Mouse (Mus musculus) right cerebral cortex, postnatal 10 days (tissue): ENCODE measurements around the gene Adamts7.

Experiments
- DNase-seq, 2 experiments: peaks; one replicate each; pipeline ENCODE4 v3.0.0; 2021; ENCODE audit warnings: low spot score in 2 of 2

Adamts7 gene

DNA sequence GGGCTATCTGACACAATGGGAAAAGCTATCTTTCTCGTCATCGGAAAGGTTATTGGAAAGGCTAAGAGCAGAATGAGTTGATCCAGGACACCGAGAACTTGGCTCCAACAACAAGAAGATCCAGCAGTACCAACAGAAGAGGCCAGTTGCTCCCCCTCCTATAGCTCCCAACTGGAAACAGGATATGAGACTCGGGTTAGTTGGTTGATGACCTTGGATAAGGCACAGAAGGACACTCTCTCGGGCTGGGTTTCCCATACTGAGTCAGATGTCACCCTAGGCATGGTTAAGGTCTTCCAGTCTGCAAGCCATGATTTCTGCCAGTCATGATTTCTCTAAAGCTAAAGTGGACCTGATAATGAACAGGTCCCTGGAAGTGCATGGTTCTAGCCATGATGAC is 71.9 kb downstream of the Adamts7 start:
- DNase-seq: no peak

DNA sequence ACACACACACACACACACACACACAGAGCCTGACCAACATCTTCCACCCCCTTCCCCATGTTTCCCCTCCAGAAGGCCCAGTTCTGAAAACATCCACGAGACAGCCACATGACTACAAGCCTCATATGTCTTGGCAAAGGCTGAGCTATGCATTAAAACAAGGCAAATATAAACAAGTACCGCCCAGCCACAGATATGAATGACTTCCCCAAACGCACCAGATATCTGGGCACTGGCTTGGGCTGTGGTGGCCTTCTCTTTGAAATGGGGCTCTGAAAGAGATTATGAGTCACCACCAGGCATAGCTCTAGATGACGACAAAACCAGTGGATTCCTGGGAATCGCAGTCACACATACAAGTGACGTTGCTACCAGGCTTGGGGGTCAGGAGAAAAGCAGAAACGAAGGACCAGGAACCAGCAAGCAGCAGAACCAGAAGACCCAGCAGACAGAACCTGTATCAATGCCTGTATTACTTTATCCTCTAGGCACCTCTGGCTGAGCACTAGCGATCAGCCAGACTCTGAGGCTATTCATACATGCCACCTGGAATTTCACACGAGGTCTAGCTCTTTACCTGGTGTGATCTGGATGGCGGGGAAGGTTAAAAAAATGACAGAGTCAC is 72.5 kb downstream of the Adamts7 start:
- no peak for DNase-seq

DNA sequence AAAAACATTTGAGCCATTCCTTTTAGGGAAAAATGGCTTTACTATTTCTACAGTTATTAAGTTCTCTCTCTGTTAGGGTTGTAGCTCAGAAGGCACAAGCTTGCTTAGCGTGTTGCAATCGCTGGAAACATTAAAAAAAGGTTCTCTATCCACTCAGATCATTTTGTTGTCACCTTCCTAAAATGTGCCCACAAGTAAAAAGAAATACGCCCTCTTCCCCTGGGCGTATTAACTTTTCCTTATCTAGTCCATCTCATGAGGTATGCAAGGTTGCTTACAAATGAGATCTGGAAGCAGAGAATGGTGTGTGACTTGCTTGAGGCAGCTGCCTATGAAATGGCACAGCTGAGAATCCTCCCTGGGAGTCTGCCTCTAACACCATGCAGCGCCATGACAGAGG is 73.9 kb downstream of the Adamts7 start:
- DNase-seq: no peak

DNA sequence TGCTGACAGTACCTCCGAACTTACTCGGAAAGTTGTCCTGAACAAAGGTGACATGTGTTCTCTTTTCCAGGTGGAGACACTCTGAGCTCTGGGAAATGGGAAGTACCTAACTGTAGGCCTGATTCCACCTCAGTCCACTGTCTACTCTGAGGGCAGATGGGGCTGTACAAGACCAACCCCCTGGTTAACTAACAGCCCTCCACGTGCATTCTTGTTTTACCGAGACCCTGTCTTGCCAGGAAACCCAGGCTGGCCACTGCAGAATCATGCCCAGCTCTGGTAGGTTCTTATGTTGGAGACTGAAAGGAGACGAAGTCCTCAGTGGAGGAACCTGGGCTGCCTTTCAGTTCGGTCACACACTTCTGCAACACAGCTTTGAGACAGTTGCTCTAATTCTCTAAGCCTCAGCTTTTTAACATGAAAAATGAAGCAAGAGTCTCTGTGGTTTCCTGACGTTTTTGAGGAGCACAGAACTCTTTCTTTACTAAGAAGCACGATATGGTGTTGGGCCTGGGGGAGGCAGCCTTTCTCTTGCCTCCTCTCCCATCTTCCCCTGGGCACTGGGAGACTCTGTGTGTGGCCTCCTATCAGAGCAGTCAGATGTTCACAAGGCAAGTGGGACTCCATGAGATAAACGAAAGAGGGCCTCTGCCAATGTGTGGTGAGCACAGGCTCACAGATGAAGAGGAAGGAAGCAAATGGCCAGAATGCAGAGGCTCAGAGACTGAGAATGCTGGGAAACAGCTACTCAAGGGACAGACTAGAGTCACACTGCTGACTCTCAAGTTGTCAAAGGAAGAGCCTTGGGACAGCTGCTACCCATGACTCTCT is 74.6 kb downstream of the Adamts7 start:
- DNase-seq: no peak

DNA sequence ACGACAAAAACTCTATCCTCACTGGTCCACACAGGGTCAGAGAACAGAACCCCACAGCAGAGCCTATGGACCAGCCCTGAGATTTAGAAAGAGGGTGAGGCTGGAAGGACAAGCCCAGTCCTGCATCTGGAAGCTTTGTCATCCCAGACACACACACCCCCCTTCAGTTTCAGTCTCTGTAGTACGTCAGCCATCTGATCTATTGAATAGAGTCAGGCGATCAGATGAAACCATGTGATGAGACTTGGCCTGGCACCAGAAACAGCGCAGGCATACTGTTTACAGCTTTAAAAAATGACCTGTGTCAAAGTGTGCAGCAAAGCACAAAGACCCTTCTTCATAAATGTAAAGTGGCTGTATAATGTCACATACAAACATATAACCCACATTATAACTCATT is 77.7 kb downstream of the Adamts7 start:
- DNase-seq: no peak

DNA sequence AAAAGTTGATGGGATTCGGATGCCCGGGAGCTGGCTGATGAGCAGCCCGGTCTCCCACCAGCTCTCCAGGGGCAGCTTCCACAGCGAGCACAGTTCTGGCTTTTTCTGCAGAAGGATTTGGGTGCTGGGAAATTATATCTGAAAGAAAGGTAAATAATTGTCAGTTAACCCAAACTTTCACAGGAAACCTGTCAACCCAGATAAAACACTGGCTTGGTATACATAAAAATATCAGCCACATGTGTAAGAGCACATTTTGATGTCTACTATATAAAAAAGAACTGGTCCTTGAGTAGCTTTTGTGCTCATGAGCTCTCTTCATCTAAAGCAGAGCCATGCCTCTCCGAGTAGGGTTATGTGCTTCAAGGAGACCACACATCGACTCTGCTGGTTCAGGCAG is 78.2 kb downstream of the Adamts7 start:
- no peak for DNase-seq

DNA sequence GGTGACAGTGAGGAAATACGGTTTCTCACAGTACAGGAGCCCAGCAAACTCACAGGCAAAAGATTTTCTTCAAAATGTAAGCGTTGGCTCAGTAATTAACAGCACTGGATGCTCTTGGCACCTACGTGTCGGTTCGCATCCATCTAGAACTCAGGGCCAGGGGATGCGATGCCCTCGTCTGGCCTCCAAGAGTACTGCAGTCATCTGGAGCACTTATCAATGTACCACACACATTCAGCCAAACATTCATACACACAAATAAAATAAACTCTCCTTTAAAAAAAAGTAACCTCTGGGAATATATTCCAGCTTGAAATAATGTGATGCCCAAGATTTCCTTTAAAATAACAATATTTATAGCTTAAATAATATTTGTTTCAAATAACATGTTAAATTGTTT is 78.7 kb downstream of the Adamts7 start:
- no peak for DNase-seq

DNA sequence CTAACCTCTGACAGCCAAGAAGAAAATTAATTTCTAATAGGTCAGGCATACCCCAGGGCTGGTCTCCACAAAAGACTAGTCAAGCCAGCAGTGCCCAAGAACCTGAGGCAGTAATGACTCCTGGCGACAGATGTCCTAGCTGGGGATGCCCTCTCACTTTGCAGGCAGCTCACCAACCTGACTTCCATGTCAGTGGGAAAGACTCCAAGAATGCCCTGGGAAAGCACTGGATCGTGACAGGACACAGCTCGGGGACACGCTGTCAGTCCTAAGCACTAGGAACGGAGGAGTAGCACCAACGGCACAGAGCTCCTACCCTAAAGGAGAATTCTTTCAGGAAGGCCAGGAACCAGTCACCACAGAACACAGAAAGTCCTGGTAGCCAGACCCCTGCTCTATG is 79.4 kb downstream of the Adamts7 start:
- DNase-seq: no peak

DNA sequence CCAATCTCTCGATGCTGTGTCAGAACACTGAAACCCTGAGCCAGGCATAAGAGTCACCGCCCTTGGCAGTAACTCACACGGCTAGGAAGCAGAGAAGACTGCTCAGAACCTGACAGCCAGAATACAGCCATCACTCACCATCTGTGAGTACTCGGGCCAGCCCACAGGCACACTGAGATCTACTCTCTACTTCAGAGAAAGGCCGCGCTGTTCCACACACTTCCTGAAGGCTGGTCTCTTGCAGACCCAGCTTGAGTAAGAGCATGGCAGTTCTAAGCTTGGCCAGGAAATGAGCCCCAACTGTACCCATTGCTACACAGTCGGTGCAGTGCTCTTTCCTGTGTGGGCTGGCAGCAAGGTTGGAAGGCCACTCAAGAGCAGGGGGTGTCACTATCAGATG is 80.0 kb downstream of the Adamts7 start:
- DNase-seq: no peak

DNA sequence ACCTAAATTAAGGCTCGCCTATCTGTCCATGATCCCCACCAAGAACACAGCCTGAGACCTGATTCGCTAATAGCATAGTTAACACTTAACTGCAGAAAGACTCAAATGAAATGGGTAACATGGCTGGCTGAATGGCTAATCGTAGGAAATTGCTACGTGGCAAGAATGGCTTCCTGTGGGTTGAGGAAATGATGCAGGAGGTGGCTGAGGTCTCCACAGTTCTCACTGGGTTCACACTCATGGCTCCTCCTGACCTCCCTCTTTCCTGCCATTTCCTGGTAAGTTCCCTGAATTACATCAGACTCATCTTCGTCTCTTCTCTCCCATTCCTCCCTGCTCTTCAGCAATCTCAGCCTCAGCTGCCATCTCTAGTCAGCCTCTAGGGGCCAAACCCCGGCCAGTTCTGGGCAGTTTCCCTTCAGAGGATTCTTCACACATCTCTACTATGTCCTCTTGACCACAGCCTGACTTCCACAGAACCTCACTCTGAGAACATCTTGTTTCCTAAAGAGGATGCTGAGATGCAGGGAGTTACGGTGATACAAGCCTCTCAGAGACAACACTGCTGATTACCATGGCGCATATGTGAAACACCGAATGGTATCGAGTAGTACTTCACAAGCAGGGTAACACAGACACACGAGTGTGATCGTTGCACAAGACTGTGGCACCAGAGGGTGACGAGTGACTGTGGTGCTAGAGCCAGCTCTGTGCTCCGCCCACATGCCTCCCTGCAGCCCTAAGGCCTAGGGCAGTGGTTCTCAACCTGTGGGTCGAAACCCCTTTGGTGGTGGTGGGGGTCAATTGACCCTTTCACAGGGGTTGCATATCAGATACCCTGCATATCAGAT is 81.7 kb downstream of the Adamts7 start:
- no peak for DNase-seq

DNA sequence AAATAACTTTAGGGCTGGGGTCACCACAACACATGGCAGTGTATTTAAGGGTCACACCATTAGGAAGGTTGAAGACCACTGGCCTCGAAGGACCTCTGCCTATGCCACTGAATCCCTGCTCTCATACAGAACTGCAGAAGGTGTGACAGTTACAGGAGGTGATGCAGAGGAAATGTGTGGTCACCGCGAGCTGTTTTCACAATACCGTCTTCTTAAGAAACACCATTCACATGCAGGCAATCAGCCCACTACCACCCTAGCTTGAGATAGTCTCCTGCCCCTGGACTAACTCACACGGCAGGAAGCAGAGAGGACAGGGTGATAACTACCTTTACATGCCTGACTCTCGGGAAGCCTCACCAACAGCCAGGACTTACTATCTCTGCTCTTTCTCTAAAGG is 82.3 kb downstream of the Adamts7 start:
- DNase-seq: no peak

DNA sequence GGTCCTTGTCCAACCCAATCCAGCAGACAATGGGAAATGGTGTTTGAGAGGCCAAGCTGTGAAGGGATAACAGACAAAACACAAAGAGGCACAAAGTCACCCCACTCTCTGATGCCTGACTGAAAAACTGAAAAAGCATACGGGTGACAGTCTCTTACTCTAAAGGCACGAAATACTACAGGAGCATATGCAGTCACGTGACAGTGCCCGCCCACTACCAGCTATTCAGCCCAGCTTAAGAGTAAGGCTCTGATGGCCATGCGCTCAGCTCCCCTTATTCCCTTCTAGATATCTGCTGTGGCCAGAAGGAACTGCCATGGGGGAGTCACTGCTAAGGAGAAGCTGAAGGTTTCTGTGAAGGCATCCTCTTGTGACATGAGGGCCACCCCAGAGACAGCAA is 82.9 kb downstream of the Adamts7 start:
- no peak for DNase-seq

DNA sequence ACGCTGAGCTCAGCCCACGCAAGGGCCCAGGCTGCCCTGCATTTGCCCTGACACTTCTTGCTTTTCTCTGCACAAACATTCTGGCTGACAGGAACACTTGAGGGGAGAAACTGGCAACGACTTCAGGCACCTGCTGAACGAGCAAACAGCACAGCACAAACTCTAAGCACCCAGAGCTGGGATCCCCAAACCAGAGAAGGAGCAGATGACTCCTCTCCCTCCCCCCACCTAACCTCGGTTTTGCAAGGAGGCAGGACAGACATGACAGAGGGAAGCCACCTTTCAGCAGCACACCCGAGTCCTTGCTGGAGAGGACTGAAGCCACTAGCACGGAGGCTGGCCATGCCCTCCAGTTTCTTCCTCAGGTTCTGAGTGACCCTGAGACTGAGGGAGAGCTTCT is 84.4 kb downstream of the Adamts7 start:
- no peak for DNase-seq

DNA sequence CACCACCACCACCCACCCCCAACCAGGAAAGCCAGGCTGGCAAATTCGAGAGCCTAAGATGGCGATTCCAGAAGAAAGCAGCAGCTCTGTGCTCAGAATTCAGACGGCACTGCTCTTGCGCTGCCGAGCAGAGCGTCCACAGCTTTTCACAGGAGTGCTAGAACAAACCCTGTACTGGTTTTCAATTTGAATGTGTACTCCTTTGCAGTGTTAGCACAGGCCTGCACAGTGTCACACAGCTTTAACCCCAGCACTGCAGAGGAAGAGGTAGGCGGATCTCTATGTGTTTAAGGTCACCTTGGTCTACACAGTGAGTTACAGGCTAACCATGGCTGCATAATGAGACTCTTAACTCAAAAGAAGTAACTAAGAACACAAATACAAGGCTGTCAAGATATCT is 85.5 kb downstream of the Adamts7 start:
- DNase-seq: no peak

DNA sequence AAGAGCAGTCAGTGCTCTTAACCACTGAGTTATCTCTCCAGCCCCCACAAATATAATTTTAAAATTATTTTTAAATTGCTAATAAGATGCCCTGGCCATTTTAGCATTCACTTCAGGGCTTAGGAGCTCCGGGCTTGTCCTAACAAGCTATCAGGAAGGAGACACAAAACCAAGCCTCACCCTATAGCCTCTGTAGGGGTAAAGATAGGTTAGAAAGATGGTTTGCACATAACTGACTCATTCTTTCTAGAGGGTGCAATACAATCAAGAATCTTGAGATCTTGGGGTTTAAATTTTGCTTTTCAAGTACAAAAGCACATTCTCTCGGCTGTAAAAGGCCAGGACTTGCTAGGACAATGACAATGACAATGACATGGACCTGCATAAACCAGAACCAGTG is 86.2 kb downstream of the Adamts7 start:
- DNase-seq: no peak

DNA sequence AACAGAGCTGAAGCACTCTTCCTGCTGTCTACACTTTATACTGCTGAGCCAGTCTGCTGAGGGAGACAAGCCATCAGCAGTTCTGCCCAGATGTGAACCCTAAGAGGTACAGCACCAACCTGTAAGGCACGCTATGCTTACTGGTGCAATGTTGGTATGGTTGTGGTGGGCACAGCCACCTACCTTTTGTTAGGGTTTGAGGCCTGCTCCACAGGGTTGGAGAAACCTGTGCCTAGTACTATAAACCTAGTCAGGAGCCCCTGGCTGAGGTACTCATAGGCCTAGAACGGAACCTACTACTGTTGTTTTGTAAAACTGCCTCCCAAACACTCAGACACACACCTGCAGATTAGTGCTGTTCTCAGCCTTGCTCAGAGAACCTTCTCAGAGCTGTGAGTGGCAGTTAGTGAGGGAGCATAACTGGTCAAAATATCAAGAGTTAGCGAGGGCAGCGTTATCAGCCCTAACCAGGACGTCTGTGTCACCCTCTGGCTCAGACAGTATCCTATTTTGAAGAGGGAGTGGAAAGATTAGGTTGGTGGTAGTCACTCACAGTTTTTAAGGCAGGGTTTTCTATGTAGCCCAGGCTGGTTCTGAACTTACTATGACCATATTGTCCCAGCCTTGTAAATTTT is 87.4 kb downstream of the Adamts7 start:
- no peak for DNase-seq

DNA sequence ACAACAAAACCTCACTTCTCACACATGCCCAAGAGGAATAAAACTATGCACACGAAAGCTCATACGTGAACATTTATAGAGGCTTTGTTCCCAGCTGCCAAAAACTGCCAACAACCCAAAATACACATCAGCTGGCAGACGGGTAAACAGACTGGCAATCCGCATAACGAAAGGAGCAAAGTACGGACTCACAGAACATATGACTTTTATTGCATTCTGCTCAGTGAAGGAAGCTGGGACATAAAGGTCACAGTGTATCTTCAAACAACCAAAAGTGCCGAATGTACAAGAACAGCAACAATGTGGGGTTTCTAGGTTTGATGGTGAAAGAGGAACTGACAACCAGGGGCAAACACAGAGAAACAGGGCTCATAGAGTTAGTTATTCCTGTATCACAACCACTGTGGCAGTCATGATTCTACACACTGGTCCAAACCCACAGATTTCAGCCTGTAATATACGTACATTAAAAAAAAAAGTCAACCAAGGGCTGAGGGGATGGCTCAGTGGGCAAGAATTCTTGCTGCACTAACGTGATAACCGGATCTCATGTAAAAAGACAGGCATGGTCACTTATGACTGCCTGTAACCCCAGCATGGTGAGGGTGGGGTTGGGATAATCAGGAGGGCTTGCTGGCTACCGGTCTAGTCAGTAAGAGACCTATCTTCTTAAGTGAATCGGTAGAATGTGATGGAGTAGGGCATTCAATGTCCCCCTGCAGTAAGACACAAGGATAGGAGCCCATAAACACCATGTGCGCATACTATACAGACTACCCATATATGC is 88.3 kb downstream of the Adamts7 start:
- no peak for DNase-seq

DNA sequence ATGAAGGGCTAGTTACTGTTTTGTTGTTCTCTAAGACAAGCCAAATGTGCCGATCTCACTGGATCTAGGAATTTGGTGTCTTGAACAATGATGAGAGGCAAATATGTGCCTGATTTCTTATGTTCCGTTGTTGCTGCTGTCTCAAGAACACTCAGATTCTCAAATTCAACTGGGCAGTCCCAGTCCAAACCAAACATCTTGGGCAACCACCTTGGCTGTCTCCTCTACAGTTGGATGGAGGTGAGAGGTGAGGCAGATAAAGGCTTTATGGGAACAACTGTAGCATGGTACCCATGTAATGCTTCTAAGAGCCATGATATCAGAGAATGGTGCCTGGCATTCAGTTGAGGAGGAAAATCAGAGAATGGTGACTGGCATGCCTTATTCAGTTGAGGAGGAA is 90.3 kb downstream of the Adamts7 start:
- DNase-seq: no peak

DNA sequence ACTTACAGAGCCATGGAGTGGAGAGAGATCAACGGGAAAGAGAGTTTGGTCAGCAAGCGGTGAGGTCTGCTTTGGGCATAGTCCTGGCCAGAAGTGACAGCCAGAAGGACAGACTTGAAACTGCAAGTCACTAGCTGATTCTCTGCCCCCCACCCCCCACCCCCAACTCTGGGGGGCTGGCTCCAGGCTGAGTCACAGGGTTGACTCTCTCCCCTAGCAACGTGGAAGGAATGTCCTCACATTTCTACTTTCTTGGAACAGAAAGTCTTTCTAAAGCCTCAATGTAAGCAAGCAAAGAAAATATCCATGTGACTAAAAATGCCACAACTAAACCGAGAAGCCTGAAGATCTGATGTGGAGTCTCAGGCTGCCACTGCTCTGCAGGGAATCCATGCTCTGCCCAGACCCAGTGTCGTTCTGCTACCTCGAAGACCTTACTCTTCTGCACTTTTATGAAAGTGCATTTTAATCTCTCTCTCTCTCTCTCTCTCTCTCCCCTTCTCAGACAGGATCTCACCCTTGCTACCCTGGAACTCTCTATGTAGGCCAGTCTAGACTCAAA is 93.1 kb downstream of the Adamts7 start:
- DNase-seq: no peak

DNA sequence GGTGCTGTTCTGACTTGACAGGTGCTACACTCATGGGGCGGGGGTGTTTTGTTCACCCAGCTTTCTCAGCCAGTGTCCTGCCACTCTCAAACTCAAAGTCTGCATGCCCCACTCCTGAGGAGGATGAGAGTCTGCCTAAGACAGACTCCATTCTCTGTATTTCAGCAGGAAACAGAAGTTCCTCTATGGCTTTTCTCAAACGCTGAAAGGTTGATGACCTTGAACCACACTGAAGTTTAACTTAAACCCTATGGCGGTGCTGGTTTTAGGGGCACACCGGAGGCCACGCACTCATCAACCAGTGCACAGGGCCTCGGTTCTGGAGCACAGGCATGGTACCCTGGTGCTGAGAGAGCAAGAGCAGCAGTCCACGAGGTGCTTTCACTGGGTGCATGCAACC is 94.4 kb downstream of the Adamts7 start:
- no peak for DNase-seq
